Mouse (Mus musculus) lung, adult 2 months (tissue): ENCODE measurements around the gene Cpd.

Experiments
- CTCF ChIP-seq: fragments of 200-500 bp; IDR thresholded peaks from 2 replicates; pipeline ENCODE4 v1.5.1; 2011; ENCODE audit warnings: mild to moderate bottlenecking, low read length, control low read depth; ENCODE audit not compliant: insufficient read depth
- POLR2A ChIP-seq: fragments of 200-500 bp; IDR thresholded peaks from 2 replicates; pipeline ENCODE4 v1.6.1; 2011; ENCODE audit warnings: low read depth, mild to moderate bottlenecking, control low read depth, low read length, borderline replicate concordance; ENCODE audit errors: extremely low read depth

DNA sequence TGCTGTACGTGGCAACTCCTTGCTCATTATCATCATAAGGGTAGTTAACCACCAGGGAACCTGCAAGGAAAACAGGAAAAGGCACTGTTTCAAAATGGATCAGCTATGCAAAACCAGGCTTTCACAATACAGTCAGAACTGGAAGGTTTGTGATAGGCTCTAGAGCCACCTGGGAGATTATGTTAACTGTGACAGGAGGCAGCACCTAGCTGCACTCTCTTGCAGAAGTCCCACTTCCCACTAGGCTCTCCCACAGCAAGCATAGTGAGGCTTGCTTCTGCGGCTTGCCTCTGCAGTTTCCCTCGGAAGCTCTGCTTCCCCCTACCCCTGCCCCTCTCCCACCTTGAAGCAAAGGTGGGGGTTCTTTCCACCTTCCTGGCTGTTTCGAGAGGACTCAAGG is 40.8 kb downstream of the Cpd start:
- TF ChIP-seq POLR2A (no peak), CTCF (no peak)
